Mouse (Mus musculus): Measurements from ENCODE around the gene Gm10668.
"Not testable (repeated sequence)": the region's sequence is repeated elsewhere in the genome, so short reads cannot be mapped to it uniquely, and the experiment has no call there.

The Gm10668 gene

DNA sequence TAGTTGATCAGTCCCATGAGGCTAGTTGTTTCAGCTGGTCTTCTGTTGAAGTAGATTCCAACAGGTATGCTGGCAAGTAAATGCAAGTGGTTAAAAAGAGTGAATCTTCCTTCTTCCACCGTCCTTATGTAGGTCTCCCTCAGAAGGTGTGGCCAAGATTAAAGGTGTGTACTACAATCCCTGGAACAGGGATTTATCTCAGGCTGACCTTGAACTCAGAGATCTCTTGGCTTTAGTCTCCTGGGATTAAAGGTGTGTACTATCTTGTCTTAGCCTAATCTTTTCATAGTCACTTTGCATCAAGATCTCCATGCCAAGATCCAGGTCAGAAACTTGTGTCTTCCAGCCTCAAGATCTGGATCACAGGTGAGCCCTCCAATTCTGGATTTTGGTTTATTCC lies at the start of gene Gm10668:
Gm10668 (minus strand) TSS at position 101 of the 400 bp plus-strand sequence.
- not testable (repeated sequence) for DNase-seq (ENCODE audit: low spot score)

- DNase-seq (ENCODE audit: low spot score) = not testable (repeated sequence)
These were observed 40.5 kb upstream of the Gm10668 start, which contains the start of gene Vmn1r112 for GRCm38 (mm10) chr7:20770885-20771284. Vmn1r112 (plus strand) TSS chr7:20771185.

- DNase-seq (ENCODE audit: low spot score) = not testable (repeated sequence)
These were observed 27.3 kb downstream of the Gm10668 start, which contains the start of gene Vmn1r111 for GRCm38 (mm10) chr7:20703116-20703515. Vmn1r111 (minus strand) TSS chr7:20703216.

All from left cerebral cortex, adult 11 months (tissue).